Mouse (Mus musculus) heart, embryonic 15.5 days (tissue): ENCODE data around the gene Plppr4. TPM values are rescaled to one million over a fixed set of nuclear protein-coding genes. Genes with fewer than 3 reads are reported as not detected.

Experiments used
- ATAC-seq: fragments of 200-750 bp; cut with Nextera tagmentation; replicated peaks from 2 replicates; pipeline ENCODE4 v1.8.0; 2017; ENCODE audit warnings: low read depth, moderate TSS enrichment; ENCODE audit not compliant: insufficient number of reproducible peaks, insufficient read depth, low FRiP score
- H3K27ac ChIP-seq: fragments of 300-500 bp; sonication (generic); 2 replicates; pipeline ENCODE4 v1.5.1; 2015; ENCODE audit warnings: mild to moderate bottlenecking, inconsistent platforms
- H3K27me3 ChIP-seq: fragments of 300-500 bp; sonication (generic); 2 replicates; pipeline ENCODE4 v1.6.1; 2015; ENCODE audit warnings: inconsistent platforms
- H3K36me3 ChIP-seq: fragments of 300-500 bp; sonication (generic); 2 replicates; pipeline ENCODE4 v1.6.1; 2015; ENCODE audit warnings: mild to moderate bottlenecking, inconsistent platforms
- H3K4me1 ChIP-seq: fragments of 300-500 bp; sonication (generic); replicated peaks from 2 replicates; pipeline ENCODE4 v1.6.1; 2015; ENCODE audit warnings: inconsistent platforms
- H3K4me2 ChIP-seq: fragments of 300-500 bp; sonication (generic); 2 replicates; pipeline ENCODE4 v1.6.1; 2015; ENCODE audit warnings: inconsistent platforms, mild to moderate bottlenecking, moderate library complexity
- H3K4me3 ChIP-seq: fragments of 300-500 bp; sonication (generic); 2 replicates; pipeline ENCODE4 v1.5.1; 2015; ENCODE audit warnings: mild to moderate bottlenecking, inconsistent platforms
- H3K9ac ChIP-seq: fragments of 300-500 bp; sonication (generic); 2 replicates; pipeline ENCODE4 v1.6.1; 2015; ENCODE audit warnings: mild to moderate bottlenecking, inconsistent platforms
- H3K9me3 ChIP-seq: fragments of 300-500 bp; sonication (generic); replicated peaks from 2 replicates; pipeline ENCODE4 v1.6.1; 2016; ENCODE audit warnings: inconsistent platforms
- WGBS: fragments of 180-500 bp; shearing (Covaris S2); methylation state at CpG from one replicate; pipeline ENCODE4 v1.1.7; 2015; ENCODE audit warnings: mixed read lengths; 5-methylcytosine and 5-hydroxymethylcytosine counted together
- microRNA-seq: library from miRNA; unstranded; fragments of <30 nt; microRNA quantifications from one replicate; pipeline ENCODE4, GENCODE M21; 2016
- polyA plus RNA-seq: library from polyadenylated mRNA; unstranded; fragments of >200 nt; fragmentation: Nextera tagmentation; extraction: Ambion mirVana; gene quantifications from 2 replicates; pipeline ENCODE4 v1.2.1, GENCODE M21; 2015

Gene Plppr4
- polyA plus RNA-seq, 1 experiment from 2014 or later, result 0.62 TPM

- no peak overlapping the region for H3K9ac ChIP-seq
- H3K27me3 ChIP-seq, result no peaks in the 10 kb centered on the region
- no peak overlapping the region for H3K4me2 ChIP-seq
- no peak overlapping the region for H3K27ac ChIP-seq
- no peak for ATAC-seq
- no peaks in the 10 kb centered on the region for H3K9me3 ChIP-seq
- H3K4me3 ChIP-seq, result no peak overlapping the region
- no peaks in the 10 kb centered on the region for H3K4me1 ChIP-seq
- 62% methylated on average over 2 of the region's 2 CpGs for WGBS
- H3K36me3 ChIP-seq, result no peaks in the 10 kb centered on the region
These were observed 66.3 kb downstream of the Plppr4 start for GRCm38 (mm10) chr3:117294308-117294925.

Small RNAs within 50 kb of the gene (microRNA-seq; reads per million reads assigned to microRNA genes)
- gene Gm22408, result not detected

Other genes with a start within 250 kb of the Plppr4 start
- gene Plppr5, start 214.0 kb upstream of the Plppr4 start, polyA plus RNA-seq, result 2.7 and 2.8 TPM in 2 replicates